Mouse (Mus musculus): ENCODE data around the gene Olfr406. TPM values are rescaled to one million over a fixed set of nuclear protein-coding genes. Genes with fewer than 3 reads are reported as not detected.

Olfr406 gene
- not detected in 2 replicates for polyA plus RNA-seq (2012; rRNA removed)

DNA sequence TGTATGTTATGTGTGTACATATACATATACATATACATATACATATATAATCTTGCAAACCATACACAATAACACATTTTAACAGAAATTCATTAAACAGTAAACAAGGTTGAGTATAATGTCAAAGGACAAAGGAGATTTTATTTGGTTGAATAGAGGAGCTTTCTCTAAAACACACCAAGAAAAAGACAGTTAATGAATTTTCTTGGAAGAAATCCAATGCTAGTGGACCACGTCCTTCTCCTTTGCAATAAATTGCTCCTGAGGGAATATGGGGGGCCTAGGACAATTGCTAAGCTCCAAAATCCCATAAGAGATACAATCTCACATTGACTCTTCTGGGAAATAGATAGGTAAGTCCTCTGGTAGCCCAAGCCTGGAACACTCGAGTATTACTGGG is at the start of gene Olfr406:
TSS of gene Olfr406 (plus strand) at position 301 of the 400 bp plus-strand sequence.

DNA sequence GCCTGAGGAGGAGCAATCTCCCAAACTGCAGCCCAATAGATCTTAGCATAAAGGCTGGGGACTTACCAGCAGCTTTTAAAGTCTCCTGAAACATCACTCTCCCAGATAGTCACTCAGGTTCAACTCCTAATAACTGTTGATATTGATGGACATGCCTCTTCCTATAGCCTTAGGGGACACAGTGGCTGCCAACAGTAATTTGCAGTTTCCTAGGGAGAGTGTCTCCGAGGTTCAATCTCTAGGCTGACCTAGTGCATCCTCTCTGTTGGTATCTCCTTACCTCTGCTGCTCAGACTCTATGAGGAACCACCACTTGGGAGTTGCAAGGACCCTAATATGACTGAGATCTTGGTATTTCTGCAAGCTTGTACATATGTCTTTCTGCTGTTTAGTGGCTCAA is 48.3 kb upstream of the Olfr406 start, which contains the start of gene Olfr43:
TSS of gene Olfr43 (minus strand) at position 101 of the 400 bp plus-strand sequence.

DNA sequence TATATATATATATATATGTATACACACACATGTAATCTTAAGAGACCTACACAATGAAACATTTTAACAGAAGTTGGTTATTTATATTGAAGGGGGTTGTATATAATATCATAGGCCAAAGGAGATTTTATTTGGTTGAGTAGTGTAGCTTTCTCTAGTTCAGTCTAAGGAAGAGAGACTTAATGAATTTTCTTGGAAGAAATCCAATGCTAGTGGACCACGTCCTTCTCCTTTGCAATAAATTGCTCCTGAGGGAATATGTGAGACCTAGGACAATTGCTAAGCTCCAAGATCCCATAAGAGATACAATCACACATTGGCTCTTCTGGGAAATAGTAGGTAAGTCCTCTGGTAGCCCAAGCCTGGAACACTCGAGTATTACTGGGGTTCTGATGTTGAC is 23.8 kb downstream of the Olfr406 start, which contains the start of gene Olfr59:
TSS of gene Olfr59 (plus strand) at position 301 of the 400 bp plus-strand sequence.

Other genes with a start within 250 kb of the Olfr406 start
- not detected in 2 replicates for gene Olfr139, start 203.3 kb upstream of the Olfr406 start, polyA plus RNA-seq (2012; rRNA removed)
- gene Olfr399, start 203.2 kb upstream of the Olfr406 start, polyA plus RNA-seq (2012; rRNA removed): not detected in 2 replicates
- not detected in 2 replicates for gene Zfp616, start 189.9 kb upstream of the Olfr406 start, polyA plus RNA-seq (2012; rRNA removed)
- gene Olfr401, start 146.1 kb upstream of the Olfr406 start, polyA plus RNA-seq (2012; rRNA removed): not detected in 2 replicates
- not detected in 2 replicates for gene Olfr402, start 106.3 kb upstream of the Olfr406 start, polyA plus RNA-seq (2012; rRNA removed)
- not detected in 2 replicates for gene Olfr403, start 73.6 kb upstream of the Olfr406 start, polyA plus RNA-seq (2012; rRNA removed)
- gene Olfr43, start 48.4 kb upstream of the Olfr406 start, polyA plus RNA-seq (2012; rRNA removed): not detected in 2 replicates
- not detected in 2 replicates for gene Olfr59, start 23.9 kb downstream of the Olfr406 start, polyA plus RNA-seq (2012; rRNA removed)
- not detected in 2 replicates for gene Olfr410, start 78.2 kb downstream of the Olfr406 start, polyA plus RNA-seq (2012; rRNA removed)
- gene Olfr411, start 92.8 kb downstream of the Olfr406 start, polyA plus RNA-seq (2012; rRNA removed): not detected in 2 replicates
- gene Olfr412, start 102.3 kb downstream of the Olfr406 start, polyA plus RNA-seq (2012; rRNA removed): not detected in 2 replicates